Mouse (Mus musculus) liver, postnatal 0 days (tissue): Measurements from ENCODE around the gene Olfr331. TPM values are rescaled to one million over a fixed set of nuclear protein-coding genes. Genes with fewer than 3 reads are reported as not detected.
"Not testable (repeated sequence)": the region's sequence is repeated elsewhere in the genome, so short reads cannot be mapped to it uniquely, and the experiment has no call there.

ENCODE experiments used
- ATAC-seq: fragments of 200-750 bp; cut with Nextera tagmentation; 2 replicates; pipeline ENCODE4 v1.8.0; 2017; ENCODE audit warnings: mild to moderate bottlenecking, moderate library complexity
- DNase-seq: peaks from one replicate; pipeline ENCODE4 v3.0.0-alpha.2; 2016
- H3K27ac ChIP-seq: fragments of 300-500 bp; sonication (generic); 2 replicates; pipeline ENCODE4 v1.5.1; 2014; ENCODE audit warnings: antibody characterized with exemption, moderate library complexity, mild to moderate bottlenecking, low read depth
- H3K27me3 ChIP-seq: fragments of 300-500 bp; sonication (generic); 2 replicates; pipeline ENCODE4 v1.6.1; 2014; ENCODE audit warnings: low read length, control low read depth, mixed read lengths; ENCODE audit not compliant: insufficient read depth
- H3K36me3 ChIP-seq: fragments of 300-500 bp; sonication (generic); replicated peaks from 2 replicates; pipeline ENCODE4 v1.6.1; 2014; ENCODE audit warnings: mild to moderate bottlenecking, control low read depth, low read length, moderate library complexity, mixed read lengths; ENCODE audit not compliant: insufficient read depth
- H3K4me1 ChIP-seq: fragments of 300-500 bp; sonication (generic); 2 replicates; pipeline ENCODE4 v1.6.1; 2014; ENCODE audit warnings: antibody characterized with exemption, mild to moderate bottlenecking, control low read depth; ENCODE audit not compliant: insufficient read depth
- H3K4me2 ChIP-seq: fragments of 300-500 bp; sonication (generic); 2 replicates; pipeline ENCODE4 v1.6.1; 2014; ENCODE audit warnings: low read depth, mild to moderate bottlenecking, low read length, moderate library complexity, mixed read lengths
- H3K4me3 ChIP-seq: fragments of 300-500 bp; sonication (generic); 2 replicates; pipeline ENCODE4 v1.5.1; 2014; ENCODE audit warnings: low read depth, low read length
- H3K9ac ChIP-seq: fragments of 300-500 bp; sonication (generic); replicated peaks from 2 replicates; pipeline ENCODE4 v1.6.1; 2014; ENCODE audit warnings: mild to moderate bottlenecking, moderate library complexity
- H3K9me3 ChIP-seq: fragments of 300-500 bp; sonication (generic); 2 replicates; pipeline ENCODE4 v1.6.1; 2016; ENCODE audit warnings: mild to moderate bottlenecking, control low read depth, low read length, mixed read lengths
- CTCF ChIP-seq: sonication (generic); IDR thresholded peaks from 2 replicates; pipeline ENCODE4 v1.5.1; 2016; ENCODE audit warnings: antibody characterized with exemption, low read depth
- EP300 ChIP-seq: IDR thresholded peaks from 2 replicates; pipeline ENCODE4 v1.6.1; 2016; ENCODE audit warnings: antibody characterized with exemption, low read depth, mild to moderate bottlenecking
- WGBS: fragments of 180-500 bp; shearing (Covaris S2); extraction: QIAGEN DNeasy Blood & Tissue Kit; methylation state at CpG from one replicate; pipeline ENCODE4 v1.1.7; 2014; ENCODE audit not compliant: insufficient replicate concordance; 5-methylcytosine and 5-hydroxymethylcytosine counted together
- polyA plus RNA-seq: library from polyadenylated mRNA; unstranded; fragments of >200 nt; fragmentation: Nextera tagmentation; extraction: Ambion mirVana; gene quantifications from 2 replicates; pipeline ENCODE4 v1.2.1, GENCODE M21; 2015

The Olfr331 gene
- polyA plus RNA-seq, result not detected in 2 replicates

- H3K4me1 ChIP-seq, H3K27ac ChIP-seq, H3K4me3 ChIP-seq, H3K36me3 ChIP-seq, H3K27me3 ChIP-seq, H3K9me3 ChIP-seq, ATAC-seq, H3K4me2 ChIP-seq, DNase-seq, H3K9ac ChIP-seq: not testable (repeated sequence)
These were observed at the start of gene Olfr331 for GRCm38 (mm10) chr11:58502472-58502871. Olfr331 (minus strand) TSS chr11:58502572.

- no peaks in the 10 kb centered on the region for H3K27me3 ChIP-seq
- WGBS, result 77% methylated on average over 5 of the region's 5 CpGs
- H3K4me3 ChIP-seq, result no peak within 1 kb of the TSS
- H3K4me1 ChIP-seq, result no peaks in the 10 kb centered on the region
- H3K9me3 ChIP-seq, result no peaks in the 10 kb centered on the region
- H3K4me2 ChIP-seq, result no peak within 1 kb of the TSS
- no peak for TF ChIP-seq CTCF
- no peak for TF ChIP-seq EP300
- no peaks in the 10 kb centered on the region for H3K36me3 ChIP-seq
- H3K9ac ChIP-seq, result no peak within 1 kb of the TSS
- no peak within 1 kb of the TSS for H3K27ac ChIP-seq
- DNase-seq, result no peak
- ATAC-seq, result no peak
These were observed 44.0 kb upstream of the Olfr331 start, which contains the start of gene Olfr329-ps for GRCm38 (mm10) chr11:58546322-58546721. Olfr329-ps (minus strand) TSS chr11:58546422.

DNA sequence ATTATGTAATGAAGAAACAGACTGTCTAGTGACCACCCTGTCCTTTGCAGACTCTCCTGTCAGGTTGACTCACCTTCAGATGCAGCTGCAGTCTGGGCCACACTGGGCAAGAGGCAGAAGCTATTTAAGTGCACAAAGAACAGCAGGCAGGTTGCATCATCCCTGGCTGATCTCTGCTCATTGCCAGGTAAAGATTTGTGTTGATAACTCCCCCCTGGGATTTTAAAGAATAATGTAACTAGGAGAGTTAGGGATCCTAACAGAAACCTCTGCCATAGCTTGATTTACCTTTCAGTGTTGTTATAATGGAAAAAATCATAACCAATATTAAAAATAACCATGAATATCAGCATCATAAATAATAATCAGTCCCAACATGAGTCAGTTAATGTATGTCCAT, 32.4 kb upstream of the Olfr331 start, which contains the start of gene Olfr330:
Gene Olfr330 (minus strand): TSS at position 101 of the 400 bp plus-strand sequence.
- not testable (repeated sequence) for H3K4me1 ChIP-seq, H3K36me3 ChIP-seq, H3K4me3 ChIP-seq, ATAC-seq, H3K27me3 ChIP-seq, H3K9ac ChIP-seq, DNase-seq, H3K27ac ChIP-seq, H3K9me3 ChIP-seq, H3K4me2 ChIP-seq

DNA sequence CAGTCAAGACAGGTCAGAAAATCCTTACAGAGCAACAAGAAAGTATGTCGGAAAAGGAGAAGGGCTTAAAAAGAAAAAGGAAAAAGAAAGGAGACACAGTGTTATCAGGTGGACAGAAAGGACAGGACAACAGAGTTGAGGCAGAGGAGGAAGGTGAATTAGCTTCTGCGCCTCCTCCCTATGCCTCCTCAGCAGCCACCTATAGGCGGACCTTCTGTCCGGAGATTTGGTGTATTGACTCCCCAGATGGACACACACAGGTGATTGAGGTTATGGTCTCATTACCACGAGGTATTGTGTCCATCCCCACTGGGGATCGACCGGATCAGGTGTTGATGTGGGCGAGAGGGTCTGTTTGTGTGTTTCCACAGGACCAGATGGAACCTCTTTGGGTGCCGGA, 17.4 kb upstream of the Olfr331 start:
- H3K27ac ChIP-seq, DNase-seq, H3K4me1 ChIP-seq, H3K4me2 ChIP-seq, H3K27me3 ChIP-seq, ATAC-seq, H3K9me3 ChIP-seq, H3K4me3 ChIP-seq, H3K9ac ChIP-seq, H3K36me3 ChIP-seq: not testable (repeated sequence)
- WGBS, result 83% methylated on average over 7 of the region's 9 CpGs

- not testable (repeated sequence) for H3K4me1 ChIP-seq, H3K36me3 ChIP-seq, H3K27ac ChIP-seq, H3K9ac ChIP-seq, H3K4me3 ChIP-seq, H3K9me3 ChIP-seq, H3K27me3 ChIP-seq, ATAC-seq, DNase-seq, H3K4me2 ChIP-seq
- 91% methylated on average over 15 of the region's 18 CpGs for WGBS
These were observed 16.5 kb upstream of the Olfr331 start for GRCm38 (mm10) chr11:58518916-58519315.

- not testable (repeated sequence) for H3K4me3 ChIP-seq, H3K9me3 ChIP-seq, ATAC-seq, H3K9ac ChIP-seq, H3K36me3 ChIP-seq, H3K27ac ChIP-seq, H3K4me2 ChIP-seq, H3K4me1 ChIP-seq, DNase-seq, H3K27me3 ChIP-seq
- 73% methylated on average over 19 of the region's 19 CpGs for WGBS
These were observed 6.7 kb upstream of the Olfr331 start for GRCm38 (mm10) chr11:58509058-58509457.

- no peak overlapping the region for H3K4me3 ChIP-seq
- TF ChIP-seq CTCF (peak; percentile 20; the same call in 1 of the 2 replicates), EP300 (no peak)
- no peaks in the 10 kb centered on the region for H3K4me1 ChIP-seq
- no peak for ATAC-seq
- H3K36me3 ChIP-seq, result no peaks in the 10 kb centered on the region
- no peaks in the 10 kb centered on the region for H3K27me3 ChIP-seq
- no peak overlapping the region for H3K9ac ChIP-seq
- no peak for DNase-seq
- H3K4me2 ChIP-seq, result no peak overlapping the region
- H3K9me3 ChIP-seq, result no peaks in the 10 kb centered on the region
- WGBS, result 51% methylated on average over 3 of the region's 3 CpGs
- H3K27ac ChIP-seq, result no peak overlapping the region
These were observed 3.1 kb downstream of the Olfr331 start for GRCm38 (mm10) chr11:58499290-58499689.
